Mouse (Mus musculus): ENCODE measurements around the gene Dis3. TPM values are rescaled to one million over a fixed set of nuclear protein-coding genes. Genes with fewer than 3 reads are reported as not detected.

Gene Dis3
- total and polyA plus RNA-seq, 3 experiments, result 42.2 to 159 (median 79.6) TPM

Other genes with a start within 250 kb of the Dis3 start
- 77.1 and 157 TPM in 2 replicates for gene Rpl36a-ps1, start 105.5 kb downstream of the Dis3 start, total RNA-seq (2012; rRNA removed)
- gene Rpl36a-ps1, start 105.5 kb downstream of the Dis3 start, polyA plus RNA-seq (2012; ENCODE audit: insufficient read depth in 1 of 2, insufficient read length in 2 of 2, low read depth in 1 of 2, low replicate concordance in 2 of 2, missing spikeins in 1 of 2), result 1 to 10 TPM in 1 of 2 experiments, not detected in 1; 7.4 TPM
- gene Mzt1, start 53.6 kb downstream of the Dis3 start, total RNA-seq (2012; rRNA removed), result 16.4 and 17.5 TPM in 2 replicates
- gene Mzt1, start 53.6 kb downstream of the Dis3 start, polyA plus RNA-seq (2012; ENCODE audit: insufficient read depth in 1 of 2, insufficient read length in 2 of 2, low read depth in 1 of 2, low replicate concordance in 2 of 2, missing spikeins in 1 of 2), result 10 to 100 TPM in 1 of 2 experiments, not detected in 1; 42.3 TPM
- 32.6 and 35.8 TPM in 2 replicates for gene Bora, start 53.5 kb downstream of the Dis3 start, total RNA-seq (2012; rRNA removed)
- gene Bora, start 53.5 kb downstream of the Dis3 start, polyA plus RNA-seq (2012; ENCODE audit: insufficient read depth in 1 of 2, insufficient read length in 2 of 2, low read depth in 1 of 2, low replicate concordance in 2 of 2, missing spikeins in 1 of 2), result 10 to 100 TPM; 44.9 to 71.2 TPM
- 11.0 and 11.3 TPM in 2 replicates for gene Pibf1, start 346 bp downstream of the Dis3 start, total RNA-seq (2012; rRNA removed)
- 1 to 10 TPM in 1 of 2 experiments, not detected in 1; 8.4 TPM for gene Pibf1, start 346 bp downstream of the Dis3 start, polyA plus RNA-seq (2012; ENCODE audit: insufficient read depth in 1 of 2, insufficient read length in 2 of 2, low read depth in 1 of 2, low replicate concordance in 2 of 2, missing spikeins in 1 of 2)
- gene Klf5, start 198.9 kb upstream of the Dis3 start, total RNA-seq (2012; rRNA removed), result 0.69 and 0.92 TPM in 2 replicates
- 1 to 10 TPM in 1 of 2 experiments, not detected in 1; 3.9 TPM for gene Klf5, start 198.9 kb upstream of the Dis3 start, polyA plus RNA-seq (2012; ENCODE audit: insufficient read depth in 1 of 2, insufficient read length in 2 of 2, low read depth in 1 of 2, low replicate concordance in 2 of 2, missing spikeins in 1 of 2)

All from MEL (cell line).